Comparison of ENCODE assay signal across 8 mouse cellular contexts in genomic region chr11:75190905-75191441, GRCm38 (mm10). TPM values are rescaled to one million over a fixed set of nuclear protein-coding genes. Genes with fewer than 3 reads are reported as not detected.
DNase-seq lines count a peak whose midpoint lies in the region; ATAC-seq and TF ChIP-seq lines count a peak whose summit lies in the region.

Dph1 (minus strand) TSS chr11:75191241.

- TF ChIP-seq CTCF in thymus, adult 2 months (IDR thresholded peaks at IDR 0.05; ENCODE audit: borderline replicate concordance, control insufficient read depth, extremely low read depth, insufficient read depth, low read length, poor library complexity), result no peak

- peaks cover 55% of the 10 kb centered on the region for H3K27me3 ChIP-seq in erythroblast, embryonic 14.5 days (ENCODE audit: control insufficient read depth)
- no peaks in the 10 kb centered on the region for H3K27me3 ChIP-seq in thymus, adult 2 months (ENCODE audit: control insufficient read depth, insufficient read depth, low read length)
- peaks cover 42% of the 10 kb centered on the region for H3K27me3 ChIP-seq in hindbrain, embryonic 14.5 days (ENCODE audit: control insufficient read depth, insufficient read depth, low read length)
- H3K27me3 ChIP-seq in liver, embryonic 15.5 days, result peaks cover 55% of the 10 kb centered on the region

- no peak within 1 kb of the TSS for H3K27ac ChIP-seq in thymus, adult 2 months (ENCODE audit: control insufficient read depth, insufficient read depth, low read length)
- H3K27ac ChIP-seq in hindbrain, embryonic 14.5 days, result peak within 1 kb of the TSS; percentile 34; the same call in 1 of the 2 replicates
- peak within 1 kb of the TSS; percentile 76 for H3K27ac ChIP-seq in liver, embryonic 15.5 days (replicated peaks)

- no peak for ATAC-seq in erythroblast, adult 5-6 weeks (replicated peaks; ENCODE audit: low FRiP score, poor library complexity, severe bottlenecking)
- ATAC-seq in hindbrain, embryonic 14.5 days (ENCODE audit: low FRiP score), result no peak
- no peak for ATAC-seq in liver, embryonic 15.5 days (ENCODE audit: insufficient read depth)
- ATAC-seq in granulocyte monocyte progenitor cell, adult 5-6 weeks (replicated peaks; ENCODE audit: poor library complexity, severe bottlenecking), result no peak

- peak within 1 kb of the TSS; percentile 62 for H3K9ac ChIP-seq in hindbrain, embryonic 14.5 days
- peak within 1 kb of the TSS; percentile 66 for H3K9ac ChIP-seq in liver, embryonic 15.5 days

- no peaks in the 10 kb centered on the region for H3K36me3 ChIP-seq in erythroblast, embryonic 14.5 days (ENCODE audit: control insufficient read depth)
- no peaks in the 10 kb centered on the region for H3K36me3 ChIP-seq in thymus, adult 2 months (ENCODE audit: control insufficient read depth, insufficient read depth, low read length)
- no peaks in the 10 kb centered on the region for H3K36me3 ChIP-seq in hindbrain, embryonic 14.5 days (replicated peaks; ENCODE audit: control insufficient read depth, insufficient read depth)
- H3K36me3 ChIP-seq in liver, embryonic 15.5 days (replicated peaks), result no peaks in the 10 kb centered on the region

- WGBS in thymus, adult 2 months, result 75% methylated on average over 5 of the region's 5 CpGs
- 51% methylated on average over 5 of the region's 5 CpGs for WGBS in hindbrain, embryonic 14.5 days
- 56% methylated on average over 5 of the region's 5 CpGs for WGBS in liver, embryonic 15.5 days (ENCODE audit: insufficient replicate concordance)

- H3K4me1 ChIP-seq in erythroblast, embryonic 14.5 days (ENCODE audit: control insufficient read depth), result peaks cover 50% of the 10 kb centered on the region
- H3K4me1 ChIP-seq in thymus, adult 2 months (replicated peaks; ENCODE audit: control insufficient read depth, insufficient read depth, low read length), result peaks cover 33% of the 10 kb centered on the region
- peaks cover 30% of the 10 kb centered on the region for H3K4me1 ChIP-seq in hindbrain, embryonic 14.5 days (replicated peaks; ENCODE audit: control insufficient read depth, insufficient read depth, low read length)
- peaks cover 55% of the 10 kb centered on the region for H3K4me1 ChIP-seq in liver, embryonic 15.5 days (replicated peaks)

- no peak for DNase-seq in thymus, adult 2 months
- no peak for DNase-seq in thymus, postnatal 4 days
- no peak for DNase-seq in hindbrain, embryonic 14.5 days (ENCODE audit: low spot score)
- no peak for DNase-seq in urinary bladder, postnatal 14 days (ENCODE audit: low spot score)

- TF ChIP-seq POLR2A in thymus, adult 2 months (IDR thresholded peaks at IDR 0.05; ENCODE audit: control insufficient read depth, extremely low read depth, insufficient read depth, low read length, poor library complexity), result no peak

- peak within 1 kb of the TSS; percentile 85 for H3K4me2 ChIP-seq in hindbrain, embryonic 14.5 days (replicated peaks)
- H3K4me2 ChIP-seq in liver, embryonic 15.5 days, result peak within 1 kb of the TSS; percentile 94

- peak within 1 kb of the TSS; percentile 85 for H3K4me3 ChIP-seq in erythroblast, embryonic 14.5 days (replicated peaks)
- peak within 1 kb of the TSS; percentile 97 for H3K4me3 ChIP-seq in thymus, adult 2 months (ENCODE audit: control insufficient read depth, insufficient read depth, low read length)
- H3K4me3 ChIP-seq in hindbrain, embryonic 14.5 days (replicated peaks; ENCODE audit: low read length), result peak within 1 kb of the TSS; percentile 73
- peak within 1 kb of the TSS; percentile 83 for H3K4me3 ChIP-seq in liver, embryonic 15.5 days (replicated peaks)

- H3K9me3 ChIP-seq in erythroblast, embryonic 14.5 days (ENCODE audit: control insufficient read depth, low read length), result peaks cover 18% of the 10 kb centered on the region; the same call in 1 of the 2 replicates
- no peaks in the 10 kb centered on the region for H3K9me3 ChIP-seq in hindbrain, embryonic 14.5 days (ENCODE audit: control insufficient read depth, low read length)
- no peaks in the 10 kb centered on the region for H3K9me3 ChIP-seq in liver, embryonic 15.5 days (replicated peaks)

RNA-seq across cellular contexts. Expression of gene Dph1, which starts in this region (rescaled TPM):
- 1.1 and 1.4 TPM in 2 replicates for polyA plus RNA-seq in erythroblast, embryonic 14.5 days (2012)
- 0.58 and 4.2 TPM in 2 replicates for total RNA-seq in erythroblast, adult 5-6 weeks (2015; ENCODE audit: low replicate concordance)
- total RNA-seq in erythroblast, adult 5-6 weeks (2017; ENCODE audit: low replicate concordance), result 3.6 and 4.5 TPM in 2 replicates
- polyA plus RNA-seq in thymus, adult 2 months (2012; rRNA removed), result 28.3 and 33.8 TPM in 2 replicates
- polyA plus RNA-seq in hindbrain, embryonic 14.5 days (2014; fragmentation: Nextera tagmentation; extraction: Ambion mirVana), result 13.6 and 14.4 TPM in 2 replicates
- 10.9 and 11.6 TPM in 2 replicates for polyA plus RNA-seq in liver, embryonic 15.5 days (2015; fragmentation: Nextera tagmentation; extraction: Ambion mirVana)
- total RNA-seq in granulocyte monocyte progenitor cell, adult 5-6 weeks (2014; fragmentation: Nextera tagmentation), result 7.6 and 17.1 TPM in 2 replicates
- total RNA-seq in granulocyte monocyte progenitor cell, adult 5-6 weeks (2017), result 8.9 and 10.6 TPM in 2 replicates
